Mouse (Mus musculus): ENCODE measurements around the gene Gm17334. TPM values are rescaled to one million over a fixed set of nuclear protein-coding genes. Genes with fewer than 3 reads are reported as not detected.
"Not testable (repeated sequence)": the region's sequence is repeated elsewhere in the genome, so short reads cannot be mapped to it uniquely, and the experiment has no call there.

The Gm17334 gene
- polyA plus RNA-seq, 1 experiment: 0.91 TPM

DNA sequence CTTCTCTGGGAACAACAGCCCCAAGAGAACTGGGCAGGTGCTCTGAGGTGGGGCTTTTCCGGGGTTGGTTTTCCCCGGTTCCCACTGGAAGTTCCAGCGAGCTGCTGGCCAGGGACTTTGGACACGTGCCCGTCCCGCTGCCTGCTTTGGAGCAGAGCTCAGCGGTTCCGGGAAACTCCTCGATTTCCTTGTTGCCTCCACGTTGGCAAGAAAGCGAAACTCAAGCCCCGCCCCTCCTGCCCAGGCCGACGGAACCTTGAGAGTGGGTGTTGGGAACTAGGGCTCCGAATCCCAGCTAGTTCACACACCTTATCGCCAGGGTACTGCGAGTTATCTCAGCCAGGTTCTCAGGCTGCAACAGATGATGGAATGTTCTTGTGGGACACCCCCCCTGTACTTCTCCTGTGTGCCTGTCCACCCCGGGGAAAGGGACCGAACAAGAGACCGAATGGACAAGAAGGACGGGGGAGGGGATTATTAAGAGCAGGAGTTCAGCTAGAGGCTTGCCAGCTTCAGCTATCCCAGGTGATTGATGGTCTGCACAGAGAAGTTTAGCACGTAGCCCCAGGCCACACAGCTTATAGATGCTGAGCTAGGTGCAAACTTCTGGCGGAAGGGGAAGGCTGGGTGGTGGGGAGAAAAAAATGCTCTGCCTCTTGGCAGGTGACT, 10.0 kb downstream of the Gm17334 start:
- under 1% methylated on average over 23 of the region's 23 CpGs for WGBS
- peak; percentile 97 for DNase-seq
- no peaks in the 10 kb centered on the region for H3K36me3 ChIP-seq (ENCODE audit: control insufficient read depth, insufficient read depth, low read length)
- H3K4me3 ChIP-seq (ENCODE audit: insufficient read depth, low read depth, low read length): peak overlapping the region; percentile 44
- peaks cover 29% of the 10 kb centered on the region for H3K4me1 ChIP-seq (ENCODE audit: control insufficient read depth, insufficient read depth, low read length)
- H3K27ac ChIP-seq (ENCODE audit: insufficient read depth, low read depth, low read length): peak overlapping the region; percentile 95
- no peaks in the 10 kb centered on the region for H3K27me3 ChIP-seq (replicated peaks; ENCODE audit: control insufficient read depth, insufficient read depth, low read length)
- peak; percentile 31 for TF ChIP-seq POLR2A (IDR thresholded peaks at IDR 0.05; ENCODE audit: low read depth, low read length)
- TF ChIP-seq CTCF (conservative IDR thresholded peaks at IDR 0.05; ENCODE audit: insufficient read depth, insufficient read length, low read depth, low read length): no peak

- no peak for DNase-seq
- 21% methylated on average over 2 of the region's 2 CpGs for WGBS
- no peaks in the 10 kb centered on the region for H3K27me3 ChIP-seq (replicated peaks; ENCODE audit: control insufficient read depth, insufficient read depth, low read length)
- no peaks in the 10 kb centered on the region for H3K36me3 ChIP-seq (ENCODE audit: control insufficient read depth, insufficient read depth, low read length)
- no peak for TF ChIP-seq CTCF (conservative IDR thresholded peaks at IDR 0.05; ENCODE audit: insufficient read depth, insufficient read length, low read depth, low read length)
- H3K4me1 ChIP-seq (ENCODE audit: control insufficient read depth, insufficient read depth, low read length): peaks cover 29% of the 10 kb centered on the region
- peak overlapping the region; percentile 95 for H3K27ac ChIP-seq (ENCODE audit: insufficient read depth, low read depth, low read length)
- no peak overlapping the region; the same call in 1 of the 2 replicates for H3K4me3 ChIP-seq (ENCODE audit: insufficient read depth, low read depth, low read length)
These were observed 10.6 kb downstream of the Gm17334 start for GRCm38 (mm10) chr11:53762426-53762825.

DNA sequence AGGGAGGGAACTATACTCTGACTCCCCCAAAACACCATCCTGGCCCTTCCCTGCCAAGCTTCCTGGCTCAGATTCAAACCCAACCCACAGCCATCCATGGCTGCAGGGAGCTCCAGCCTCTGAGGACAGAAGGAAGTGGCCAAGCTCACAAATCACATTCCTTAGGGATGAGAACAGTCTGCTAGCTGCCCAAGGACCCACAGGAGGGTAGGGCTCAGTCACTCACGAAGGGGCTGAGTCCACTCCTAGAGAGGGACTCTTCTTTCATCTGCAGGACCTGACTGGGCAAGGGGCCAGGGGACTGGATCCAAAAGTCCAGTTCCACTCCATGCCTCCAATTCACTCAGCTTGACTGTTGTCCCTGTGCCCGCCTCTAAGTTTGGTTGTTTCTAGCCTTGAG, 11.2 kb downstream of the Gm17334 start:
- Histone ChIP-seq H3K4me3 (ENCODE audit: insufficient read depth, low read depth, low read length) (no peak overlapping the region), H3K36me3 (ENCODE audit: control insufficient read depth, insufficient read depth, low read length) (no peaks in the 10 kb centered on the region), H3K27ac (ENCODE audit: insufficient read depth, low read depth, low read length) (peak overlapping the region; percentile 95), H3K27me3 (replicated peaks; ENCODE audit: control insufficient read depth, insufficient read depth, low read length) (no peaks in the 10 kb centered on the region), H3K4me1 (ENCODE audit: control insufficient read depth, insufficient read depth, low read length) (peaks cover 29% of the 10 kb centered on the region)
- 5% methylated on average over 2 of the region's 2 CpGs for WGBS
- DNase-seq: peak; percentile 97
- TF ChIP-seq POLR2A (IDR thresholded peaks at IDR 0.05; ENCODE audit: low read depth, low read length) (no peak), CTCF (conservative IDR thresholded peaks at IDR 0.05; ENCODE audit: insufficient read depth, insufficient read length, low read depth, low read length) (no peak)

DNA sequence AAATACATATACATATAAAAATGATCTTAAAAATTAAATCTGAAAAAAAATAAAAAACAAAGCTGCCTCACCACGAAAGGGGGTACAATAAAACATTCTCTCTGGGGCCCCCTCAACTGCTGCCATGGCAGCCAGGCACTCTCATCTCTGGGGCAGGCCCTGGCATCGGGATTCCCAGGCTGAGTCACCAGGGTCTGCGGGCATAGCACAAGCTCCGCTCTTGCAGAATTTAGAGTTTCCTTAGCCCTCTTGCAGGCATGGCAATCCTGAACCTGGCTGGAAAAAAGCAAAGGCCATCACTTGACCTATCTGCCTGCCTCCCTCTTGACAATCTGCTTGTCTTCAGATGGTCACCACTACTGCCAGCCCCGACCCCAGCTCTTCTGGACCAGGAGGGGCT, 11.7 kb downstream of the Gm17334 start:
- peaks cover 29% of the 10 kb centered on the region for H3K4me1 ChIP-seq (ENCODE audit: control insufficient read depth, insufficient read depth, low read length)
- DNase-seq: no peak
- 69% methylated on average over 5 of the region's 5 CpGs for WGBS
- peak overlapping the region; percentile 95 for H3K27ac ChIP-seq (ENCODE audit: insufficient read depth, low read depth, low read length)
- H3K27me3 ChIP-seq (replicated peaks; ENCODE audit: control insufficient read depth, insufficient read depth, low read length): no peaks in the 10 kb centered on the region
- TF ChIP-seq CTCF (conservative IDR thresholded peaks at IDR 0.05; ENCODE audit: insufficient read depth, insufficient read length, low read depth, low read length) (no peak), POLR2A (IDR thresholded peaks at IDR 0.05; ENCODE audit: low read depth, low read length) (no peak)
- no peak overlapping the region for H3K4me3 ChIP-seq (ENCODE audit: insufficient read depth, low read depth, low read length)
- no peaks in the 10 kb centered on the region for H3K36me3 ChIP-seq (ENCODE audit: control insufficient read depth, insufficient read depth, low read length)

- no peak for DNase-seq
- no peak for TF ChIP-seq CTCF (conservative IDR thresholded peaks at IDR 0.05; ENCODE audit: insufficient read depth, insufficient read length, low read depth, low read length)
- TF ChIP-seq POLR2A (IDR thresholded peaks at IDR 0.05; ENCODE audit: low read depth, low read length): no peak
- peaks cover 29% of the 10 kb centered on the region for H3K4me1 ChIP-seq (ENCODE audit: control insufficient read depth, insufficient read depth, low read length)
- H3K27me3 ChIP-seq (replicated peaks; ENCODE audit: control insufficient read depth, insufficient read depth, low read length): no peaks in the 10 kb centered on the region
- 69% methylated on average over 22 of the region's 22 CpGs for WGBS
- no peaks in the 10 kb centered on the region for H3K36me3 ChIP-seq (ENCODE audit: control insufficient read depth, insufficient read depth, low read length)
- H3K27ac ChIP-seq (ENCODE audit: insufficient read depth, low read depth, low read length): no peak overlapping the region
- no peak overlapping the region for H3K4me3 ChIP-seq (ENCODE audit: insufficient read depth, low read depth, low read length)
These were observed 13.2 kb downstream of the Gm17334 start for GRCm38 (mm10) chr11:53759545-53760406.

DNA sequence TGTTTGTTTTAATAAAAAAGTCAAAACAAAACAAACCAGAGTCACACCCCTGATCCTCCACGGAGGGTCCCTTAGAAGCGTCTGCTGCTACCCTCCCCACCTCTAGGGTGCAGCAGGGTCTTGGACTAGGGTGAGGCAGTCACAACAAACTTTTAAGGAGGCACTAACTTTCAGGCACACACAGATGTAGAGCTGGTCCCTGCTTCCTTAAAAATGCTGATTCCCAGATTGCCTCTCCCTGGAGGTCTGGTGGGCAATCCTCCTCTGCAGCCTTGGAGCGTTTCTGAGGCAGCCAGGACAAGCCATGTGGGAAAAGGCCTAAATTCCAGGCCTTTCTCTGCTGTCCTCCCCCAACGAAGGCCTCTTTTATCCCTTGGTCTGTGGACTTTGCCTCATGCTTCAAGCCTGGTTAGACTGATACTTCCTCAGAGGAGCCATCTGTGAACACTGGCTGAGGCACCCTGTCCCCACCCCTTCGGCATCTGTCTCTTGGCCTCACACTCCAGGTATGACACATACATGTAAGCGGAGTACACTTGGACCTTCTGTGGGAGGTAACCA, 14.1 kb downstream of the Gm17334 start:
- Histone ChIP-seq H3K4me1 (ENCODE audit: control insufficient read depth, insufficient read depth, low read length) (peaks cover 29% of the 10 kb centered on the region), H3K27ac (ENCODE audit: insufficient read depth, low read depth, low read length) (no peak overlapping the region), H3K27me3 (replicated peaks; ENCODE audit: control insufficient read depth, insufficient read depth, low read length) (no peaks in the 10 kb centered on the region), H3K36me3 (ENCODE audit: control insufficient read depth, insufficient read depth, low read length) (no peaks in the 10 kb centered on the region), H3K4me3 (ENCODE audit: insufficient read depth, low read depth, low read length) (no peak overlapping the region)
- peak; percentile 66 for DNase-seq
- 42% methylated on average over 6 of the region's 6 CpGs for WGBS
- TF ChIP-seq CTCF (conservative IDR thresholded peaks at IDR 0.05; ENCODE audit: insufficient read depth, insufficient read length, low read depth, low read length): peak; percentile 53
- TF ChIP-seq POLR2A (IDR thresholded peaks at IDR 0.05; ENCODE audit: low read depth, low read length): no peak

- H3K4me1 ChIP-seq (ENCODE audit: control insufficient read depth, insufficient read depth, low read length): peaks cover 29% of the 10 kb centered on the region
- TF ChIP-seq CTCF (conservative IDR thresholded peaks at IDR 0.05; ENCODE audit: insufficient read depth, insufficient read length, low read depth, low read length): peak; percentile 61
- H3K27me3 ChIP-seq (replicated peaks; ENCODE audit: control insufficient read depth, insufficient read depth, low read length); H3K36me3 ChIP-seq (ENCODE audit: control insufficient read depth, insufficient read depth, low read length); H3K4me3 ChIP-seq (ENCODE audit: insufficient read depth, low read depth, low read length); H3K27ac ChIP-seq (ENCODE audit: insufficient read depth, low read depth, low read length): not testable (repeated sequence)
- WGBS: 58% methylated on average over 9 of the region's 9 CpGs
- DNase-seq: peak; percentile 44
These were observed 15.0 kb downstream of the Gm17334 start for GRCm38 (mm10) chr11:53758033-53758432.

All from kidney, adult 2 months (tissue).